Mouse (Mus musculus): Measurements from ENCODE around the gene Wsb2. TPM values are rescaled to one million over a fixed set of nuclear protein-coding genes. Genes with fewer than 3 reads are reported as not detected.

The Wsb2 gene
- polyA plus RNA-seq (2012; rRNA removed) = 43.4 and 56.1 TPM in 2 replicates

DNA sequence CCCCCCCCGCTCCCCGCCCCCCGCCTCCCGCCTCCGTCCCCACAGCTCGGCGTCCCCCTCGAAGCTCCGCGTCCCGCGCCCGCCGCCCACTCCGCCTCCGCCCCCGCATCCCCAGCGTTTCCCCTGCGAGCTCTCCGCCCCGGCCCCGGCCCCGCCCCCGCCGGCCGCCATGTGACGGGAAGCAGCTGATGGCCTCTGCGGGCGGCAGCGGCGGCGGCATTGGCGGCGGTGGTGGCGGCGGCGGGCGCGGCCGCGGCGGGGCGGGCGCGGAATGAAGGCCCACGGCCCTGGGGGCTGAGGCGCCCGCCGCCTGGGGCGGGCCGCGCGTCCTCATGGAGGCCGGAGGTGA is at the start of gene Wsb2:
Gene Wsb2, plus strand, starts transcription at position 176 of the 349 bp plus-strand sequence.
- peaks cover 13% of the 10 kb centered on the region; the same call in 1 of the 2 replicates for H3K4me1 ChIP-seq (ENCODE audit: control insufficient read depth, insufficient read depth, insufficient read length)
- no peak for TF ChIP-seq CTCF (IDR thresholded peaks at IDR 0.05; ENCODE audit: extremely low read depth, insufficient read depth, insufficient read length, insufficient replicate concordance)
- no peak for TF ChIP-seq POLR2A (IDR thresholded peaks at IDR 0.05; ENCODE audit: low read depth, low read length)
- DNase-seq (ENCODE audit: low read depth in 1 of 2, low spot score in 2 of 2) = peak; percentile 44 to 87
- peak within 1 kb of the TSS; percentile 68 for H3K27ac ChIP-seq (ENCODE audit: insufficient read depth, low read length)
- WGBS = 0% methylated on average over 10 of the region's 54 CpGs
- peak within 1 kb of the TSS; percentile 85 for H3K4me3 ChIP-seq (ENCODE audit: extremely low read depth, insufficient read depth, insufficient read length)
- no peaks in the 10 kb centered on the region for H3K27me3 ChIP-seq (ENCODE audit: control insufficient read depth, insufficient read depth, low read length)
- no peaks in the 10 kb centered on the region for H3K36me3 ChIP-seq (ENCODE audit: control insufficient read depth, insufficient read depth, low read length)

DNA sequence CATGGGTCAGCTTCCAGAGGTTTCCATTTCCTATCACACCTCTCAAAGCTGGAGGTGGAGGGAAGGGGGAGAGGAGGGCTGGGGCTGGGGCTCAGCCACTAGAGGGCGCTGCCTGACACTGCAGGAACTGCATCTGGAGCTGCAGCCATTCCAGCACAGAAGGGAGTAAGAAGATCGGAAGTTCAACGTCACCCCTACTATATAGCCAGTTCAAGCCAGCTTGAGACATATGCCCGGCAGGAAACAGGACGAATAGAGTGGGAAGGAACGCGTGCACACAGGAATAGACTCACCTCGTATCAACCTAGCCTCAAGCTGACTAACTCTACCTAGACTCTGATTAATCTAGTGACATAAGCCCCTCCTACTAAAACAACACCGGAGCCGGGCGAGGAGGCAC is 49.4 kb upstream of the Wsb2 start:
- H3K4me1 ChIP-seq (ENCODE audit: control insufficient read depth, insufficient read depth, insufficient read length) = 0 out of 2 replicates have a peak, but pooled peaks cover 3% of the 10 kb centered on the region
- no peak overlapping the region; the same call in 1 of the 2 replicates for H3K4me3 ChIP-seq (ENCODE audit: extremely low read depth, insufficient read depth, insufficient read length)
- 0 out of 2 replicates have a peak, but pooled peaks cover 1% of the 10 kb centered on the region for H3K27me3 ChIP-seq (ENCODE audit: control insufficient read depth, insufficient read depth, low read length)
- TF ChIP-seq POLR2A (IDR thresholded peaks at IDR 0.05; ENCODE audit: low read depth, low read length) (no peak), CTCF (IDR thresholded peaks at IDR 0.05; ENCODE audit: extremely low read depth, insufficient read depth, insufficient read length, insufficient replicate concordance) (peak; percentile 89)
- no peaks in the 10 kb centered on the region for H3K36me3 ChIP-seq (ENCODE audit: control insufficient read depth, insufficient read depth, low read length)
- 12% methylated on average over 11 of the region's 11 CpGs for WGBS
- DNase-seq (ENCODE audit: low read depth in 1 of 2, low spot score in 2 of 2) = peak; percentile 23 to 71
- no peak overlapping the region for H3K27ac ChIP-seq (ENCODE audit: insufficient read depth, low read length)

DNA sequence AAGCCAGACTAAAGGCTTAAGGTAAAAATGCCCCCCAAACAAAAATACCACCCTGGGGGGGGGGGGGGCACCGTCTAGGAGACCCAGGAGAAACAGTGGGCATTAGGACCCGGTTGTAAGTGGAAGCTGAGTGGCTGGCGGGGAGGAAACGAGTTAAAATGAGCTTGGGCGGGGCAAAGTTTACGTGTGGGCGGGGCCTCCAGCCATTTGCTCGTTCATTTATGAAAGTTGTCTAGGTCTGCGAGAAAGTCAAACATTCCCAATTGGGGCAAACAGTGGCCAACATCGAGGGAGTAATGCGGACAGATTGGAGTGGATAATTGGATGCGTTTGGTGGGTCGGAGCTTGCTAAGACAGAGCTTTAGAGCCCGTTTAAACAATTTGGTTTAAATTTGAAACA is 43.7 kb upstream of the Wsb2 start:
- no peaks in the 10 kb centered on the region for H3K27me3 ChIP-seq (ENCODE audit: control insufficient read depth, insufficient read depth, low read length)
- peak in 1 of 2 experiments; percentile 8 for DNase-seq (ENCODE audit: low read depth in 1 of 2, low spot score in 2 of 2)
- no peak for TF ChIP-seq CTCF (IDR thresholded peaks at IDR 0.05; ENCODE audit: extremely low read depth, insufficient read depth, insufficient read length, insufficient replicate concordance)
- no peak for TF ChIP-seq POLR2A (IDR thresholded peaks at IDR 0.05; ENCODE audit: low read depth, low read length)
- H3K36me3 ChIP-seq (ENCODE audit: control insufficient read depth, insufficient read depth, low read length) = no peaks in the 10 kb centered on the region
- H3K4me1 ChIP-seq (ENCODE audit: control insufficient read depth, insufficient read depth, insufficient read length) = no peaks in the 10 kb centered on the region
- WGBS = 37% methylated on average over 14 of the region's 14 CpGs
- H3K27ac ChIP-seq (ENCODE audit: insufficient read depth, low read length) = no peak overlapping the region
- H3K4me3 ChIP-seq (ENCODE audit: extremely low read depth, insufficient read depth, insufficient read length) = no peak overlapping the region

DNA sequence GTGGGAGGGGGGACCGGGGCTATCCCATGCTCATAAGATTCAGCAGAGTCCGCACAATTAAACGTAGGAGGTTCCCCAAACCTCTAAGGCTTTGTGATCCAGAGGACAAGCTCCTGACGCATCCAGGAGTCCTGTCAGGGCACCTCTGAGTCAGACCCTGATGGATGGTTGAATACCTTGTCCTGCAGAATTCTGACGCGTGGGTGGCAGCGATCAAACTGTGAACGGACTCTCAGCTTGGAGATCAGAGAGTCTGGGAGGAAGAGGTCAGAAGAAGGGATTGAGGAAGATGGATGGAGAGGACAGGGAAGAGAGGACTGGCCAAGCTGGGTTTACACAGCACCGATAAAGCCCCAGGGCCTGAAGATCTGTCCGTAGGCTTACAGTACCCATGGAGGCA is 43.2 kb upstream of the Wsb2 start:
- Histone ChIP-seq H3K36me3 (ENCODE audit: control insufficient read depth, insufficient read depth, low read length) (no peaks in the 10 kb centered on the region), H3K4me1 (ENCODE audit: control insufficient read depth, insufficient read depth, insufficient read length) (no peaks in the 10 kb centered on the region), H3K27ac (ENCODE audit: insufficient read depth, low read length) (no peak overlapping the region), H3K4me3 (ENCODE audit: extremely low read depth, insufficient read depth, insufficient read length) (no peak overlapping the region), H3K27me3 (ENCODE audit: control insufficient read depth, insufficient read depth, low read length) (peaks cover 3% of the 10 kb centered on the region; the same call in 1 of the 2 replicates)
- TF ChIP-seq POLR2A (IDR thresholded peaks at IDR 0.05; ENCODE audit: low read depth, low read length) (no peak), CTCF (IDR thresholded peaks at IDR 0.05; ENCODE audit: extremely low read depth, insufficient read depth, insufficient read length, insufficient replicate concordance) (no peak)
- 57% methylated on average over 10 of the region's 10 CpGs for WGBS
- DNase-seq (ENCODE audit: low read depth in 1 of 2, low spot score in 2 of 2) = no peak

DNA sequence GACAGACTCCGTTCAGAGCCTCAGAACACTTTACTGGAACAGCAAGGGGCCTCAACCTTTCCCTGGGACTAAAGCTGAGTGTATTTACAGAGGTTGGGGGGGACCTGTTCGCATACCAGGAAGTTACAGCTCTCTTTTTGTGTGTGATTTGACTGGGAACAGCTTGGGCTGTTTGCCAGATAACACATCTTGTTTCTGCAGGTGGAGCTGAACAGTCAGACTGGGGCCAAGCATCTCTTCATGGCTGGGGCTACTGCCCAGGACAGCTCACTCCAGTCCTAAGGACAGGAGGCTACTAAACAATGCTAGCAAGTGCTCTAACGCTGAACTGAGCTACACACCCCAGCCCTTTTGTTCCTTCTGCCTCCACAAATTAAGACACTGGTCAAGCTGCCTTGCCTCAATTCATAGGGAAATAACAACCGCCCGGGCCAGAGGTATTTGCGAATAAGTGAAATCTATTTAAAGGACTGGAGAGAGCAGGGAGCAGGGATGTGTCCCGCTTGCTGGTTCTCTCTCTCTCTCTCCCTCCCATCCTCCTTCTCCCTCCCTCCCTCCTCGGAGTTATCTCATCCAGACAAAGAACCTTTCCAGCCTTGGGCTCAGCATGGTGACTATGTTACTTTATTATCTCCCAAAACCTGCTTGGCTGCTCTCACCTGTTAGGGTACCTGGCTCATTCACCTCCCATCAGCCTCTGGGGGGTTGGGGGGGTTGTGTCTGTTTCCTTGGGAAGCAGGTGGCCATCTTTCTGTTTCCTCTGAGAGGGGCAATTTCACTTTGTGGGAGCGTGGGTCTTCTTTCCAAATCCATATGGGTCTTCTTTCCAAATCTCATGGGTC is 42.3 kb upstream of the Wsb2 start:
- Histone ChIP-seq H3K36me3 (ENCODE audit: control insufficient read depth, insufficient read depth, low read length) (no peaks in the 10 kb centered on the region), H3K27ac (ENCODE audit: insufficient read depth, low read length) (no peak overlapping the region), H3K27me3 (ENCODE audit: control insufficient read depth, insufficient read depth, low read length) (peaks cover 10% of the 10 kb centered on the region; the same call in 1 of the 2 replicates), H3K4me3 (ENCODE audit: extremely low read depth, insufficient read depth, insufficient read length) (no peak overlapping the region), H3K4me1 (ENCODE audit: control insufficient read depth, insufficient read depth, insufficient read length) (no peaks in the 10 kb centered on the region)
- TF ChIP-seq POLR2A (IDR thresholded peaks at IDR 0.05; ENCODE audit: low read depth, low read length) (no peak), CTCF (IDR thresholded peaks at IDR 0.05; ENCODE audit: extremely low read depth, insufficient read depth, insufficient read length, insufficient replicate concordance) (no peak)
- 63% methylated on average over 9 of the region's 9 CpGs for WGBS
- no peak for DNase-seq (ENCODE audit: low read depth in 1 of 2, low spot score in 2 of 2)

DNA sequence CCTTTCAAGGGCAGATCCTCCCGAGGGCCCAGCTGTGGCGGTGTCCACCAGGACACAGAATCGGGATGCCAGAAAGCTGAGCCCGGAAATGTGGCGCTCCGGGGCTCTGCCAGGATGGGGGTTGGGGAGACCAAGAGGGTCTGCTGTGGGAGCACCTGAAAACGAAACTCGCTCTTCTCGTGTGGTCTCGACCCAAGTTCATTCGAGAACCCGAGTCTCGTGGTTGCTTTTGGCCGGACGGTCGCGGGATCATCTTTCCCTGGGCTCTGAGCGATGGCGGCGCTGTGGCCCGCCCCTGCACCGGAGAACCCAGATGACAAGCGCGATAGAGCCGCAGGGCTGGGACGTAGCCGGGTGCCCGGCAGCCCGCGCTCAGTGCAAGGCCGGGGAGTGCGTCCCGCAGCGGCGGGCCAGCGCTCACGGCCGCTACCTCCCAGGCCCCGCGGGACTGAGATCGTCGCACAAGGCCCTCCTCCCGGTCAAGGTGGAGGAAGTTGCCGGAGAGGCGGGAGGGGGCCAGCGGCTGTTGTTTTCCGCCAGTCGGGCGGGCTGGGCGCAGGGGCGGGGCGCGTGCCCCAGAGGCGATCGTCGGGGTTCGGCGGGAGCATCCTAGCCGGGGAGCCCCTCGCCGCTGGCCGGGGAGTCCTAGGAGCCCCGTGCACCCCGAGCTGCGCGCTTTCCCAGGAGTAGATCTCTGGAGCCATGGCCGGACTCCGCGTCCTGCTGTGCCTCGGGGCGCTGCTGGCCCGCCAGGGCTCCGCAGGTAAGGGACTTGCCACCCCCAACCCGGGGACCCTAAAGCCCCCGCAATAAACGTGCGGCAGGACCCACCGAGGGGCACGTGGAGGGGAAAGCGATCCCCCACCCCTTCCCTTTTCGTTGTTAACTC is 38.1 kb upstream of the Wsb2 start, which contains the start of gene Vsig10:
Gene Vsig10, plus strand, starts transcription at position 343 of the 889 bp plus-strand sequence.
- Histone ChIP-seq H3K36me3 (ENCODE audit: control insufficient read depth, insufficient read depth, low read length) (no peaks in the 10 kb centered on the region), H3K27me3 (ENCODE audit: control insufficient read depth, insufficient read depth, low read length) (peaks cover 10% of the 10 kb centered on the region; the same call in 1 of the 2 replicates)
- WGBS = under 1% methylated on average over 75 of the region's 81 CpGs

More for the DNA sequence above, 38.1 kb upstream of the Wsb2 start, which contains the start of gene Vsig10:
- no peaks in the 10 kb centered on the region for H3K4me1 ChIP-seq (ENCODE audit: control insufficient read depth, insufficient read depth, insufficient read length)
- peak within 1 kb of the TSS; percentile 73 for H3K4me3 ChIP-seq (ENCODE audit: extremely low read depth, insufficient read depth, insufficient read length)
- no peak for TF ChIP-seq POLR2A (IDR thresholded peaks at IDR 0.05; ENCODE audit: low read depth, low read length)
- no peak for TF ChIP-seq CTCF (IDR thresholded peaks at IDR 0.05; ENCODE audit: extremely low read depth, insufficient read depth, insufficient read length, insufficient replicate concordance)
- peak within 1 kb of the TSS; percentile 71 for H3K27ac ChIP-seq (ENCODE audit: insufficient read depth, low read length)
- peak in 1 of 2 experiments; percentile 45 for DNase-seq (ENCODE audit: low read depth in 1 of 2, low spot score in 2 of 2)
